Mouse (Mus musculus): ENCODE measurements at regions not wholly inside any gene's neighbourhood (a gene's known extent, or its start where the extent isn't known, plus 50 kb on each side); places are given as distances from the start of the nearest gene placed in this dataset.

GRCm38 (mm10) chr5:111601711-111602521 is 131.8 kb upstream of the Gm26897 start:
- DNase-seq, result no peak

GRCm38 (mm10) chr5:111613687-111614086 is 120.0 kb upstream of the Gm26897 start:
- DNase-seq, result no peak

- DNase-seq, result no peak
Measured at GRCm38 (mm10) chr5:111619974-111620373, 113.8 kb upstream of the Gm26897 start.

GRCm38 (mm10) chr5:111620626-111621025 is 113.1 kb upstream of the Gm26897 start:
- no peak for DNase-seq

GRCm38 (mm10) chr5:111622481-111622880 is 111.2 kb upstream of the Gm26897 start:
- no peak for DNase-seq

- DNase-seq, result no peak
Measured at GRCm38 (mm10) chr5:111626273-111626798, 107.4 kb upstream of the Gm26897 start.

- no peak for DNase-seq
Measured at GRCm38 (mm10) chr5:111630313-111630844, 103.3 kb upstream of the Gm26897 start.

GRCm38 (mm10) chr5:111631572-111632161 is 102.1 kb upstream of the Gm26897 start:
- no peak for DNase-seq

GRCm38 (mm10) chr5:111635092-111635491 is 98.6 kb upstream of the Gm26897 start:
- DNase-seq, result no peak

GRCm38 (mm10) chr5:111636969-111637368 is 96.8 kb upstream of the Gm26897 start:
- DNase-seq, result no peak

GRCm38 (mm10) chr5:111638306-111638705 is 95.4 kb upstream of the Gm26897 start:
- DNase-seq, result no peak

- DNase-seq, result no peak
Measured at GRCm38 (mm10) chr5:111639476-111640287, 94.0 kb upstream of the Gm26897 start.

GRCm38 (mm10) chr5:111640976-111641375 is 92.7 kb upstream of the Gm26897 start:
- DNase-seq, result no peak

- no peak for DNase-seq
Measured at GRCm38 (mm10) chr5:111641685-111642084, 92.0 kb upstream of the Gm26897 start.

GRCm38 (mm10) chr5:111644142-111644541 is 89.6 kb upstream of the Gm26897 start:
- no peak for DNase-seq

- DNase-seq, result no peak
Measured at GRCm38 (mm10) chr5:111644788-111645187, 88.9 kb upstream of the Gm26897 start.

GRCm38 (mm10) chr5:111647686-111648200 is 86.0 kb upstream of the Gm26897 start:
- no peak for DNase-seq

GRCm38 (mm10) chr5:111648481-111648880 is 85.2 kb upstream of the Gm26897 start:
- DNase-seq, result no peak

- DNase-seq, result no peak
Measured at GRCm38 (mm10) chr5:111649012-111649411, 84.7 kb upstream of the Gm26897 start.

- no peak for DNase-seq
Measured at GRCm38 (mm10) chr5:111652472-111652871, 81.3 kb upstream of the Gm26897 start.

GRCm38 (mm10) chr5:111656436-111656835 is 77.3 kb upstream of the Gm26897 start:
- DNase-seq, result no peak

- DNase-seq, result no peak
Measured at GRCm38 (mm10) chr5:111657759-111658429, 75.8 kb upstream of the Gm26897 start.
